In the genomic region with DNA sequence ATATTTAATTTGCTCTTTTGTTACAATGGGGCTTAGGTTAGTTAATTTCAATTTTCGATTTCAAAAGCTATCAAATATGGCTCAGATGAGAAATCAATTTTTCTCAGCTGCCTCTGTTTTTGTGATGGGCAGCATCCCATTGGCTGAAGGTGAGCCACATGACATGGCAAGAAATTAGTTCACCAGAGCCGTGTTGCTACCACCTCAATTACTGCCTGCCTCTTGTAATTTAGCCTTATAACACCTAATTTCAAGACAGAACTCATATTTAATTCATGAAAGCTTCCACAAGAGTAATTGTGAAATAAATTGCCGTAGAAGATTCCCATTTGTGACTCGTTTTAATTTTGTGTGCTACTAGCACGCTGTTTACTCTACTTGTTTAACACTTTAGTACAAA, we compare ENCODE assay signal across 24 mouse cellular contexts.
A peak's percentile ranks its signal among the peaks of the same experiment; 100 is the strongest.
DNase-seq lines count a peak whose midpoint lies in the region; ATAC-seq lines count a peak whose summit lies in the region.
"Had no signal": no experiment of that assay in that cellular context is flagged by ENCODE, and none has a peak within 500 bp of the region (broad histone marks: within the 10 kb centered on the region; RNA-seq: fewer than 3 reads in every experiment).

No protein-coding gene starts in this region.

- H3K27ac ChIP-seq in neural tube, embryonic 12.5 days: no peak overlapping the region
- H3K27ac ChIP-seq in hindbrain, embryonic 13.5 days: peak overlapping the region; percentile 71
- H3K27ac ChIP-seq in midbrain, embryonic 14.5 days (replicated peaks; ENCODE audit: low read depth, low read length): 0 out of 2 replicates have a peak overlapping the region, but pooled peaks have one; percentile 14
- H3K27ac ChIP-seq in kidney, embryonic 14.5 days (ENCODE audit: low read depth, low read length): no peak overlapping the region
- H3K27ac ChIP-seq: limb, embryonic 13.5 days; liver, embryonic 14.5 days; lung, embryonic 15.5 days; stomach, embryonic 15.5 days had no signal

- H3K4me1 ChIP-seq in neural tube, embryonic 12.5 days: peaks cover 7% of the 10 kb centered on the region; the same call in 1 of the 2 replicates
- peaks cover 20% of the 10 kb centered on the region for H3K4me1 ChIP-seq in hindbrain, embryonic 13.5 days (replicated peaks)
- peaks cover 9% of the 10 kb centered on the region for H3K4me1 ChIP-seq in midbrain, embryonic 14.5 days (ENCODE audit: control insufficient read depth, insufficient read depth, low read length)
- 0 out of 2 replicates have a peak, but pooled peaks cover 3% of the 10 kb centered on the region for H3K4me1 ChIP-seq in kidney, embryonic 14.5 days (ENCODE audit: control insufficient read depth, insufficient read depth, low read length)
- H3K4me1 ChIP-seq: heart, embryonic 12.5 days; lung, embryonic 15.5 days; stomach, embryonic 15.5 days had no signal

- H3K4me3 ChIP-seq in neural tube, embryonic 12.5 days: no peak overlapping the region
- no peak overlapping the region for H3K4me3 ChIP-seq in hindbrain, embryonic 13.5 days
- no peak overlapping the region for H3K4me3 ChIP-seq in midbrain, embryonic 14.5 days (replicated peaks; ENCODE audit: low read depth, low read length)
- H3K4me3 ChIP-seq in kidney, embryonic 14.5 days (ENCODE audit: low read length): no peak overlapping the region
- H3K4me3 ChIP-seq: heart, embryonic 12.5 days; limb, embryonic 13.5 days; lung, embryonic 15.5 days; stomach, embryonic 15.5 days had no signal

- H3K4me2 ChIP-seq in neural tube, embryonic 12.5 days (replicated peaks): no peak overlapping the region
- H3K4me2 ChIP-seq in hindbrain, embryonic 13.5 days: 0 out of 2 replicates have a peak overlapping the region, but pooled peaks have one; percentile 26
- peak overlapping the region; percentile 8; the same call in 1 of the 2 replicates for H3K4me2 ChIP-seq in midbrain, embryonic 14.5 days (ENCODE audit: low read length)
- H3K4me2 ChIP-seq in kidney, embryonic 14.5 days (replicated peaks; ENCODE audit: low read depth, low read length): no peak overlapping the region
- H3K4me2 ChIP-seq: heart, embryonic 12.5 days; limb, embryonic 13.5 days; lung, embryonic 15.5 days; stomach, embryonic 15.5 days had no signal

- peaks cover 10% of the 10 kb centered on the region; the same call in 1 of the 2 replicates for H3K27me3 ChIP-seq in neural tube, embryonic 12.5 days (replicated peaks)
- peaks cover 21% of the 10 kb centered on the region; the same call in 1 of the 2 replicates for H3K27me3 ChIP-seq in hindbrain, embryonic 13.5 days
- peaks cover 13% of the 10 kb centered on the region; the same call in 1 of the 2 replicates for H3K27me3 ChIP-seq in midbrain, embryonic 14.5 days (ENCODE audit: control insufficient read depth, insufficient read depth, low read length)
- 0 out of 2 replicates have a peak, but pooled peaks cover 2% of the 10 kb centered on the region for H3K27me3 ChIP-seq in kidney, embryonic 14.5 days (ENCODE audit: control insufficient read depth, insufficient read depth, low read length)
- H3K27me3 ChIP-seq: heart, embryonic 12.5 days; lung, embryonic 15.5 days; stomach, embryonic 15.5 days had no signal

- H3K9ac ChIP-seq in neural tube, embryonic 12.5 days: no peak overlapping the region
- no peak overlapping the region for H3K9ac ChIP-seq in hindbrain, embryonic 13.5 days
- H3K9ac ChIP-seq in midbrain, embryonic 14.5 days (replicated peaks; ENCODE audit: low read length): no peak overlapping the region
- H3K9ac ChIP-seq in kidney, embryonic 14.5 days (ENCODE audit: low read depth, low read length): no peak overlapping the region
- H3K9ac ChIP-seq: heart, embryonic 12.5 days; limb, embryonic 13.5 days; liver, embryonic 14.5 days; lung, embryonic 15.5 days; stomach, embryonic 15.5 days had no signal

- WGBS in neural tube, embryonic 12.5 days: 48% methylated on average over 5 of the region's 5 CpGs
- 28% methylated on average over 5 of the region's 5 CpGs for WGBS in hindbrain, embryonic 13.5 days
- WGBS in midbrain, embryonic 14.5 days: 41% methylated on average over 5 of the region's 5 CpGs
- WGBS in kidney, embryonic 14.5 days: 74% methylated on average over 5 of the region's 5 CpGs

- DNase-seq in neural tube, embryonic 10.5 days (ENCODE audit: extremely low spot score, low spot score): no peak
- DNase-seq in midbrain, embryonic 14.5 days: peak; percentile 59
- no peak for DNase-seq in kidney, postnatal 14 days
- no peak for DNase-seq in right cerebral cortex, postnatal 14 days
- DNase-seq: adrenal gland, postnatal 10 days; cerebellum, postnatal 14 days; heart, postnatal 14 days; kidney, adult 9 months; layer of hippocampus, postnatal 36 days; lung, postnatal 4 days; right cerebral cortex, postnatal 25 days; thymus, adult 2 months had no signal

- no peaks in the 10 kb centered on the region for H3K9me3 ChIP-seq in neural tube, embryonic 12.5 days
- H3K9me3 ChIP-seq in hindbrain, embryonic 13.5 days: no peaks in the 10 kb centered on the region
- no peaks in the 10 kb centered on the region for H3K9me3 ChIP-seq in midbrain, embryonic 14.5 days (ENCODE audit: control insufficient read depth, low read length)
- no peaks in the 10 kb centered on the region for H3K9me3 ChIP-seq in kidney, embryonic 14.5 days (ENCODE audit: control insufficient read depth, low read length)
- H3K9me3 ChIP-seq: heart, embryonic 12.5 days; limb, embryonic 13.5 days; lung, embryonic 15.5 days; stomach, embryonic 15.5 days had no signal

- no peaks in the 10 kb centered on the region for H3K36me3 ChIP-seq in neural tube, embryonic 12.5 days
- H3K36me3 ChIP-seq in hindbrain, embryonic 13.5 days: no peaks in the 10 kb centered on the region
- H3K36me3 ChIP-seq in midbrain, embryonic 14.5 days (ENCODE audit: control insufficient read depth, insufficient read depth, low read length): no peaks in the 10 kb centered on the region
- H3K36me3 ChIP-seq in kidney, embryonic 14.5 days (ENCODE audit: control insufficient read depth, insufficient read depth, low read length): no peaks in the 10 kb centered on the region
- H3K36me3 ChIP-seq: G1E; heart, embryonic 12.5 days; limb, embryonic 13.5 days; lung, embryonic 15.5 days; stomach, embryonic 15.5 days had no signal

- peak; percentile 66 for ATAC-seq in neural tube, embryonic 12.5 days (ENCODE audit: low FRiP score, low read depth)
- no peak for ATAC-seq in hindbrain, embryonic 13.5 days (ENCODE audit: low FRiP score)
- ATAC-seq in midbrain, embryonic 14.5 days (ENCODE audit: low FRiP score, low TSS enrichment): peak; percentile 64; the same call in 1 of the 2 replicates
- ATAC-seq in frontal cortex, adult (ENCODE audit: low TSS enrichment): no peak
- ATAC-seq in kidney, embryonic 14.5 days (ENCODE audit: low FRiP score, low TSS enrichment): no peak
- ATAC-seq: activated CD4-positive, CD25-positive, alpha-beta regulatory T cell, adult 4 months; inflammation-experienced regulatory T-cells, adult 6 months had no signal

Comparison
In these comparisons a context has a peak if more than half of its experiments do, and no peak if none do; other contexts are left out.
1. ATAC-seq: peak in neural tube, embryonic 12.5 days (single experiment) and midbrain, embryonic 14.5 days (single experiment); none in hindbrain, embryonic 13.5 days (single experiment), frontal cortex, adult (single experiment) and kidney, embryonic 14.5 days (single experiment).
2. H3K27ac ChIP-seq: peak in hindbrain, embryonic 13.5 days (single experiment) and midbrain, embryonic 14.5 days (single experiment); none in neural tube, embryonic 12.5 days (single experiment) and kidney, embryonic 14.5 days (single experiment).
3. H3K4me2 ChIP-seq: peak in hindbrain, embryonic 13.5 days (single experiment) and midbrain, embryonic 14.5 days (single experiment); none in neural tube, embryonic 12.5 days (single experiment) and kidney, embryonic 14.5 days (single experiment).